Mouse (Mus musculus) layer of hippocampus, adult 9-10 months (tissue): ENCODE measurements at regions not wholly inside any gene's neighbourhood (a gene's known extent, or its start where the extent isn't known, plus 50 kb on each side); places are given as distances from the start of the nearest gene placed in this dataset.

Experiments
- DNase-seq: peaks from one replicate; pipeline ENCODE4 v3.0.0; 2022; ENCODE audit warnings: low spot score

DNA sequence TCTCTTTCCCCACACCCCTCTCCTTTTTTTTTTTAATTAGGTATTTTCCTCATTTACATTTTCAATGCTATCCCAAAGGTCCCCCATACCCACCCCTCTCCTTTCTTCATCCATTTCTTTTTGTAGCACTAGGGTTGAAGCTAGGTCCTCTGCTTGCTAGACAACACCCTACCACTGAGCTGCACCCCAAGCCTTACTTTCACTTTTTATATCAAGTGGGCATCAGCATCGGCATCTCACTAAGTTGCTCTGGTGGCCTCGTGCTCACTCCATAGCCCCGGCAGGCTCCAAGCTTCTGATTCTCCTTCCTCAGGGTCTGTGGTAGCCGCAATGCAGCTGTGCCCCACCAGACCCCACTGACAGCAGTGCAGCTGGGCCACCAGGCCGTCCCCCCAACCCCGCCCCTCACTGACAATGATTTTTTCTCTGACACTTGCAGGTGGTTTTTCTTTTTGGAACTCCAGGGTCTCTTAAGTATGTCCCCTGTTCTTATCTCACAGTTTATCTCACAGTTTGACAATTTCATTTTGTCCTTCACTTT lies 77.5 kb downstream of the Nufip1 start:
- DNase-seq = no peak

DNA sequence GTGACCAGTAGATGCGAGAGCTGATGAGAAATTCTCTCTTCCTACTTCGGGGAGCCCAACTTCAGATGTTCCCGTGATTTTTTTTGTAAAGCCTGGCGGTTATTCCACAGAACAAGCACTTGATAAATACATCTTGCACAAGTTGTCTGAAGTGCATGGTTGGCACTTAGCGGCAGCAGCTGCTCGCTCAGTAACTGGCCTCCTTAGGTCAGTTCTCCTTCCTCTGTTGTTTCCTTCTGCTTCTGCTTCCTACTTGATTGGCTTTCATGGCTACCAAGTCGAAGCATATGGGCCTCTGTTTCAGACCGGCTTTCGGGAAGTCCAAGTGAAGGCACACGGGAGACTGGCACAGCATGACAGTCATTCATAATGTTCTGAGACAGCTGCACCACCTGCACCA lies 84.6 kb downstream of the Nufip1 start:
- DNase-seq = no peak

DNA sequence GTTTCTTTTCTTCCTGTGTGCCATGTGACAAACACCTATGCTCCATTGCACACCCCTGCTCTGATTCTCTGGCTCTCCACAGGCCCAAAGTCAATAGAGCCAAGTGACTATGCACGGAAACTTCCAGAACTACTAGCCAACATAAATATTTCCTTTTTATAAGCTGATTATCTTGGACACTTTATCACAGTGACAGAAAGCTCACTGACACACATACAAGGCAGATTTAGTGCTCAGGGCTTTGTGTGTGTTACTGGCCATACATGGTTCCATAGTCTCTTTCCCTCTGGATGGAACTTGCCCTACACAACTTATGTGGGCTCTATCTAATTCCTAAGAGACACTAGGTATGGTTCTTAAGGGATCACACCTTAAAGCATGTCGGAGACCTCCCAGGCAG lies 86.7 kb downstream of the Nufip1 start:
- DNase-seq = no peak

DNA sequence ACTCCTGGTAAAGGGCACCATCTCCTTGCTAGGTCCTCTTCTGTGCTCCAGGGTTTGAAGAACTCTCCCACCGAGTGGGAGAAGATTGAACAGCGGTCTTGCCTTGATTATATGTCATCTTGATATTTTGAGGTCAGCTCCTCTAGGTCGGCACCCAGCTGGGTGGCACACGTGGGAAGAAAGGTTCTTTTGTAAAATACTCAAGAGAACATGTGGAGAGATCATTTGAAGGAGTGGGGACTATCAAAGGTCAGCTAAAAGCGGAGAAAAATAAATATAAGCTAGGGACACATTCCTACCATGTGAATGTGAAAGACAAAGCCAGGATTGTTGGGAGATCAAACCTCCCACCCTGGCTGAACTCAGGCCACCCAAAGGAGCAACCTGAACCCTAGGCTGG lies 87.7 kb downstream of the Nufip1 start:
- DNase-seq = no peak

DNA sequence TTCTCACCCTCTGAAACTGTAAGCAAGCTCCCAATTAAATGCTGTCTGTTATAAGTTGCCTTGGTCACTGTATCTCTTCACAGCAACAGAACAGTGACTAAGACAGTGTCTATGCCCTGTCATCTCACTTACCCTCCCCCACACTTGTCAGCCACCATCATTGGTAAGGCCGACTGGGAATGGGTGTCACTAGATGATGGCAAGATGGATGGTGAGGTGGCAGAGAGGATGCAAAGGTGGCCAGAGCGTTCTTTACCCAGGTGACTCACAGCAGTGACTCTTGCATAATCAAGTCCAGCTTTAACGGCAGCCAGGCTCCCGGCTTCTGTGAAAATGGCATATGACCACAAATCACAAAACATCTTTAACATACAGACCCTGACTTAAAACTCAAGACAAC lies 91.9 kb downstream of the Nufip1 start:
- no peak for DNase-seq

DNA sequence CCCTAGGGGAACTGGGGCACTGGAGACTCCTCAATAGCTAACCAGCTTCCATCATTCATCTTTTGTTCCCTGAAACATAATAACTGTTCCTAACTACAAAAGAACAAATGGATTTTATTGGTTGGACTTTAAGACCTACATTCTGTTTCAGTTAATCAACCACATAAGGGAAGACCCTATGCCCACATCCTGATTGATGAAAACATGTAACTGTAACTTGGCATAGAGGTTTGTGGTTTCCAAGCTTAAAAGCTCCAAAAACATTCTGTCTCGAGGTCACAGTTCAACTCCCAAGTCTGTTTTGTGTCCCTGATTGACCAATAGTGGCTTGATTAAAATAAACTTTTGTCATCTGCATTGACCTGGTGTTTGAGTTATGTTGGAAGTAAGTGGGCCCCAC lies 92.4 kb downstream of the Nufip1 start:
- DNase-seq = no peak

DNA sequence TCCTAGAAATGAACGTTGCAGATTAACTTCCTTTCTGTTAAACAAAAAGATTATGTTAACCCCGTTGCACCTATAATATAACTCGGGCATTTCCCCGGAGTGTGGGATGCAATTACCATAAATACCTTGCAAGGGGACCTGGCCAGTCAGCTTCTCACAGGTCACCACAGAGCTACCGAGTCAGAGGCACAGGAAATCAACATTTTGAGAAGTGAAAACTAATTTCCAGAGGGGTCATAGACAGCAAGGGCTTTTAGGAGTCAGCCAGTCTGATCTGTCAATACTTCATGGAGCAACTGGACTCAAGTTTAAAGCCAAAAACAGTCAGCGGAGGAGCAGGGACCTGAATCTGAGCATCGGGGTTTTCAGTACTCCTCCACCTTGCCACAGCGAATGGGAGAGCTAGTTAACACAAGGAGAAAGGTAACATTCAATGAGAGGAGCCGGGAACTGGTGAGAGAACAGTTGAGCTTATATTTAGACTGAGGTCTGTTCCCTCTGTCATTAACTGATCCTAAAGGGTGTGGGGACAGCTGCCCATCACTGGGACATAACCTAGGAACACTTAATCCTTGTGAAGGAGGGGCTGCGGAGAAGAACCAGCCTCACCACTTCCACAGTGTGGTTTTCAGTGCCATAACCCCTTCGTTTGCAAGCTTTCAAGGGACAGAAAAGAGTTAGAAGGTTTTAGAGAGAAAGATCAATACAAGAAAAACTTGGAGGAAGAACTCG lies 105.9 kb downstream of the Nufip1 start:
- DNase-seq = no peak

DNA sequence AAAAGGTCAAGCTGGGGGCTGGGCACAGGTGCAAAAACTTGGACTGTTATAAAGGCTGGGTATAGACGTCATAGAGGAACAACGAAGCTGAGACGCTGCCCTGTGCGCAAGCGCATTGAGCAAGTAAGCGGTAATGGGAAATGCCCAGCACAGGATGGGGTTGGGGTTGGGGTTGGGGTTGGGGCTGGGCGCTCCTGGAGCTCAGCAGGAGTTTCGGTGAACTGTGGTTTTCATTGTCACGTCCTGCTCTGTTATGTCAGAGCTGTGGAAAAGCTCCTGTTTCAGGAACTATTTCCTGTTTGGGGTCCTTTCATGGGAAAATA lies 106.4 kb downstream of the Nufip1 start:
- no peak for DNase-seq

DNA sequence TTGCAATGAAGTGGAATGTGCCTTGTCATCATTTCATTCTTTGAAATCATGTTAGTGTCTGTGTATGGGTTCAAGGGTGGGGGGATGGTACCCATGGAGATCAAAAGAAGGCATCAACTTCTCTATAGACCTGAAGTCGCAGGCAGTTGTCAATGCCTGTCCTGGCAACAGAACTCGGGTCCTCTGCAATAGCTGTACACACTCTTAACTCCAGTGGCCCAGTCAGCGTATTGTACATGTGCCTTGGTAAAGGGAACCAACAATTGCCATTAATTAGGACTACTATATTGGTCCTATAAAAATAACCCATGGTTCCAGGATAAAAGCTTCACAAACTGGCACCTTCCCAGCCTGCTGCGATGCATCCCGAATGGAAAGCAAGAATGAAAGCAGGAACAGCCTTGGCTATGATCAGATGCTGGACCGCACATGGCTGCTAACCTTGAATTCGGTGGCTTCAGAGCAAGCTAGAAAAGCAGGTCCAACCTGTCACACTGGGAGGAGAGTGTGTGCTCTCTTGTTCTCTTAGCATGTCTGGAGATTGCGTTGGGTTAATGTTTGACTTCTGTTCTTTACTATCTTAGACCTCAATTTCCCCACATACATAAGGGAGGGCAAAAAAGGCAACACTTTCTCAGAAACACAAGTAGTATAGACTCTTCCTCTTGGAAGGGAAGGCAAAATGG lies 107.0 kb downstream of the Nufip1 start:
- DNase-seq = no peak

DNA sequence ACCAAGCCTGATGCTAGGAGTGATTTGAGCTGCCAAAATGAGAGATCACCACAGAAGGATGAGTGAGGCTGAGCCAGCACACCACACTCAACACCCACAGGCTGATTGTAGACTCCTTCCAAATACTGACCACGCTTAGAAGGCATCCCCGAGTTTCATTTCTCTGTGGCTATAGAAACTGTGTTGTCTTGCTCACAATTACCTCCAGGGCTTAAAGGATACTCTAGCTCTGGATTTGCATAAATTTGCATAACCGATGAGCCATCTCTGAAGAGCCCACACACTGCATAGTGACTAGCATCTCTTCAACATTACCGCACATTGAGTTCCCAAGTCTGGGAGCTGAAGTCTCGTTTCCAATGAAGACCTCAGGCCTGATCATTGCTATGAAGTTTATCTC lies 110.3 kb downstream of the Nufip1 start:
- no peak for DNase-seq

DNA sequence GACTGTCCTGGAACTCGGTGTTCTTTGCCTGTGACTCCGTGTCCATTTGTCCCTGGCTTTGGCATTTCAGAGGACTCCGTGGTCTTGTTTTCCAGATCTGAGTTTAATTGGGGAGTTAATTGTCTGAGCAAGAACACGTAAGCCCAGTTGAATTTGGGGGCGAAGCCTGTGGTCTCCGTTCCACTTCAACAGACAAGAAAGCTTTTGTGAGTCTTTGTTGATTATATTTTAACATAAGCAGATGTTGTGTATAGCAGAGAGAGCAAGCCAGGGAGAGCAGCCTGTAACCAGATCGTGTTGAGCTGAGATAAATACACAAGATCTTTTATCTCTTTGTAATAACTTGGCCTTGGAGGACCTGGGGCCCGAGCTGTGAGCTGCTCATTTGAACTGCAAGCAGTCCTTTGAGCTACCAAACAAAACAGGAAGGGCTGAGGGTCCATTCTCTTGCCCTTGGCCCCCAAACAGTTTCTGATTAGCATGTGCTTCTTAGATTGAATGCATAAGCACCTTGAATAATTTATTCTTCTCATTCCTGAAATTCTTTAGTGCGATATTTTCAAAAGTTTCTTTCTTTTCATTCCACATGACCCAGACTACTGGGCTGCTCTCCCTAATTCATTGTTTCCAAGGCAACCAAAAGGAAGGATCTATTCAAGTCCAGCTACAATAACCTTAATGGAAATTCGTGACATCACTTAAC lies 111.1 kb downstream of the Nufip1 start:
- no peak for DNase-seq

DNA sequence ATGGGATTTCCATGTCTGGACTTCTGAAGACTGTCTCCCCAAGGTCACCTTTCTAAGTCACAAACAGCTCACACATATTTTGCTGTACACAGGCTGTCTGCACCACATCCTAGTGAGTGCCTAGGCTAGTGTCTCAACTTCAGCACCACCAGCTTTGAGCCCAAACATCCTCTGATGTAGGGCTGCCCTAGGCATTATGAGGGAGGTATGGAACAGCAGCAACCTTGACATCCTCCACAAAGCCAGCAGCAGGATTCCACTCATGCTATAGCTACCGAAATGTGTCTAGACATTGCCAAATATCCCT lies 111.6 kb downstream of the Nufip1 start:
- DNase-seq = no peak

DNA sequence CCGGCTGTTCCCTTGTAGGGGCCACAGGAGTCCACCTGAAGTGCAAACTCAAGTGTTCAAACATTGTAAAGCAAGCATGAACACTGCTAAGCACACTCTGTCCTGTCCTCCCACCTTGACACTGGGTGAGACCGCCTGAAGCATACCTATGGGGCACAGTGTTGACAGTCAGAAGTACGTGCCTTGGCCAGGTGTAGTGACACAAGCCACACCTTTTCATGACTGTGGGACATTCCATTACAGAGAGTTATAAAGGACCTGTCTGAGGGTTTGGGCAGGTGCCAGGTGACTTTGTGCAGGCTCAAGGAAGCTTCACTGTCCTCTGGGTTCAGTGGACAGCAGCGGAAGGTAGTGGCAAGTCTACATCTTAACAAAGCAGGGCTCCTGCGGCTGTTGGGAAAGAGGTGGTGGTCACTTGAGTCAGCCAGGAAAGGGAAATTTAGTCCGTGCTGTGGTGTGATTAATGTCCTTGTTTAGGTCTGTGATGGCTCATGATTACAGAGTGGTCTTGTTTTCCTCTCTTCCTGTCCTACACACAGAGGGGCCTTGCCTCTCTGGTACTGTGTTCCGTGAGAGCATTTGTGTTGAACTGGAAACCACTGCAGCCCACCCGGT lies 112.5 kb downstream of the Nufip1 start:
- DNase-seq = no peak

DNA sequence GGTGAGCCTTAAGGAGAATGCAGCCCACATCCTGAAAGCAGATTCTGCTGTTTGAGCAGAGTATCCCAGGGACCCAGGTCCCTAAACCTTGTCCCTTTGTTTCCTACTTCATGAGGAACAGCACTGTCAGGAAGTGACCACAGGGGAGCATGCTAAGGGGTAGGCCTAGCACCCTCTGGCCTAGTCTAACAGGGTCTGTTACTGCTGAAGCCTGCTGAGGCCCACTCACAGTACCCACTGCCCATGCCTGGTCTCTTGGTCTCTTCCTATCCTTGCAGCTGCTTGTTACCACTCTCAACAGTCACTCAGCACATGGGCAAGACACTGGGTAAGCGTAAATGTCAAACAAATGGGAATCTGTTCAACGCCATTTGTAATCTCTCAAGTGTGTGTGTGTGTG lies 113.2 kb downstream of the Nufip1 start:
- DNase-seq = no peak

DNA sequence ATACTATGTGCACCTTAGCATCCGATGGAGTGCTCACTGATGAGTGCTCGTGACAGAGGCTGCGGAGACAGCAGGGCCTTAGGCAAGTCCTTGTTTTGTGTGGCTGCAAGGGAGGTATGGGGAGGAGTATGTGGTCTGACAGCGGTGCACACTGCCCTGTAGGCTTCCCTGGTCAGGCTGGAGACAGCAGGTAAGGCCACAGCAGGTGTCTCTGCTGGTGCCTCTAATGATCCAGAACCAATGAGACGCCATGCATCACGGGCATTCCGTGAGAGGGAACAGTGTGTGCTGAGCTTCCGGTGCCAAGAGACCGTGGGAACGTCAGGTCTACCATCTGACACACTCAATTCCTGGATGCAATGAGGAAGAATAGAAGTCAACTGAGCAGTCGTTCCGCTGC lies 114.8 kb downstream of the Nufip1 start:
- DNase-seq = no peak

DNA sequence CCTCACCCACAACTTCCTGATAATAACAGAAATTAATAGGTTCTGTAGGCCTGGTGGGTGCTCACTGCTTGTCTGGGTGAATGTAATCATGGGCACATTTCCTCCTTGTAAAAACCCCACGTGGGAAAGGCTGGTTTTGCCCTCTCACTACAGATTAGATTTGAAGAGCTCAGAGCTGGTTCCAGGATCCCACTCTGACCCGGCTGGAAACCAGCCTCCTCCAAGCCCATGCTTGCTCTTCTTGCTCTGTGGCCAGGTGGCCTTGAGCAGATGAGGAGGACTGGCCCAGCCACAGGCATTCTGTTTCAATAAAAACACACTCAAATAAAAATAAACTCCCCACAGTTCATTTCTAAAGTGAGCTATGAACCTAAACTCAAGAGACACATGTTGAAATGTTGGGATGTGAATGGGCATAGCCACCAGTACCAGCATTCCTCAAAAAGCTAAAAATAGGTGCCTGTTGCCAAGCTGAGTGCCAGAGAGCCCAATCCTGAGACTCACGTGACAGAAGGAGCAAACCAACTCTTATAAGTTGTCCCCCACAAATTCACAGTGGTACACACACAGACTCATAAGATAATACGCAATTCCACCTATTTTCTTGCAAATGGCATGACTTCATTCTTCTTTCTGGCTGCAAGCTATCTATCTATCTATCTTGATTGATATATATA lies 116.1 kb downstream of the Nufip1 start:
- no peak for DNase-seq

DNA sequence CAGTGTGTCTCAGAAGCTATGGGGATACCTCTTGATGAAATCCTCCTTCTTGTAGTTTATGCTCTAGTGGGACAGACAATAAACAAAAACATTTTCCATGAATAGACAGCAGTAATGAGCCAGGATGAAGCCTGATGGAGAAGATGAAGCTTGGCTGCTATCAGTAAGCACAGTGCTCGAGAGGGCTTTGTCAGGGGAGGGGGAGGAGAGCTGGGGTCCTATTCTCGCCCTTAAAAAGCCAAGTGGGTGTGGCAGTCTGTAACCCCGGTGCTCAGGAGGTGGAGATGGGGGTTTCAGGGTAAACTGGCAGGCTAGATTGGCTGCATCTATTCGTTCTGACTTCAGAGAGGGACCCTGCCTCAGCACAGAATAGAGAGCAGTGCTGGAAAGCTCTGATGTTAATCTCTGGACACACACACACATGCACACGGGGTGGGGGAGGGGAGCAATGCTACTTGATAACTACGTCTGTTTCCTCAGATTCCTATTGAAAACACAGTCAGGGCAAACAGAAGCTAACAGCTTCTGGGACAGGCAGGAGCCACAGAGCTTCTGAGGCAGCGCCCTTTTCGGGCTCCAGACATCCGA lies 118.4 kb downstream of the Nufip1 start:
- DNase-seq = no peak

DNA sequence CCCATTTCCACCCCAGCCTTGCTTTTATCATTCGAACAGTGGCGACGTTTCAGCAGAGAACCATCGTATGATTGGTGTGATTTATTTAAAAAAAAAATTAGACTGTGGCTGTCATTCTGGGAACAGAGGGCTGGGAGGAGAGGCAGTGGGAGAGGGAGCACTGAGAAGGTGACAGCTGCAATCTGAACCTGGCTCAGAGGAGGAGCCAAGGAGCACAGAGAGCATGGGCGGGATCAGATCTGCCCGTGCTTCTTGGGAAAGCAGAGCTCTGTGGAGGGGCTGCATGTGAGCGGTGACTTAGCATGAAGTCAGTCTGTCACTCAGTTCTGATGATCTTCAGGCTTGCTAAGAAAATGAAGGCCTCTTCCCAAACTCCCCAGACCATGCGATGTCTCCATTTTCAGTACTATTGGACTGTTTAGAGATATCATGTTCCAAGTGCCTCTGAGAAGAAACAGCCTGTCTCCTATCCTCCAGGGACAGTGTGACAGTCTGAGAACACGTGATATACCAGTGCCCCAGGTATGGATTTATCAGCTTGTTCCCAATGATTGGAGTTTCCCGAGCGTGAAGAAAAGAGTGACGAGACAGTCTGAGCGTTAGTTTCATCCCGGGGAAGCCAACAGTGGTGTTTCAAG lies 129.3 kb downstream of the Nufip1 start:
- DNase-seq = no peak

DNA sequence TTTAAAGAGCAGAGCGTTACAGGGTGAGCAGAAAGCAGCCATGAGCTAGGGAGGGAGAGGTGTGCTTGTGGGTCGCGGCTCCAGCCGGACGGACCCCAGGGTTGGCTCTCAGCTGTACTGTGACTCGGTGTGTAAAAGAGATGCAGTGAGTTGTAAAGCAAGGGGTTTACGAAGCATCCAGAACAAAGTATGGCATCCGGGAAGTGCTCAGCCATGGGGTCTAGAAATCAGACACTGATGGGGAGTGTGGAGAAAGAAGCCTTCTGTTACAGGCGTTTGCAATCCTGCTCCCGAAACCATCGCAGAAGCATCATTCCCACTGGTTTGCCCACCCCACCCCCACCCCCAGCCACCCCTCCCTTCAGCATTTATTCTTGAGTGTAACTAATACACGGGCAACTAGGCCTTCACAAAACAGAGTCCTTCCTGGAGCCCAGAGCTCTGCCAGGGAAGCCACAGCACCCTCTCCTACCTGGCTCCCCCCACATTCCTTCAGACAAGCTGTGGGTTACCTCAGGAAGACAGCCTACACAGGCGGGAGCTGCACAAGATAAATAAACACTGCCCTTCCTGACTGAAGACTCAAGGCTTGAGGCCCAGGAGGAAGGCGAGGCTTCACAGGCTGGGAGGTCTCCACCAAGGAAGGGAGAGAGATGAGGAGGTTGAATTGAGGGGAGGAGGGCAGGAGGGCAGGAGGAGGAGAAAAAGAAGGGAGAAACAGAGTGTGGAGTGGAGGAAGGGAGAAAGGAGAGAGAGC lies 133.1 kb downstream of the Nufip1 start:
- DNase-seq = no peak

DNA sequence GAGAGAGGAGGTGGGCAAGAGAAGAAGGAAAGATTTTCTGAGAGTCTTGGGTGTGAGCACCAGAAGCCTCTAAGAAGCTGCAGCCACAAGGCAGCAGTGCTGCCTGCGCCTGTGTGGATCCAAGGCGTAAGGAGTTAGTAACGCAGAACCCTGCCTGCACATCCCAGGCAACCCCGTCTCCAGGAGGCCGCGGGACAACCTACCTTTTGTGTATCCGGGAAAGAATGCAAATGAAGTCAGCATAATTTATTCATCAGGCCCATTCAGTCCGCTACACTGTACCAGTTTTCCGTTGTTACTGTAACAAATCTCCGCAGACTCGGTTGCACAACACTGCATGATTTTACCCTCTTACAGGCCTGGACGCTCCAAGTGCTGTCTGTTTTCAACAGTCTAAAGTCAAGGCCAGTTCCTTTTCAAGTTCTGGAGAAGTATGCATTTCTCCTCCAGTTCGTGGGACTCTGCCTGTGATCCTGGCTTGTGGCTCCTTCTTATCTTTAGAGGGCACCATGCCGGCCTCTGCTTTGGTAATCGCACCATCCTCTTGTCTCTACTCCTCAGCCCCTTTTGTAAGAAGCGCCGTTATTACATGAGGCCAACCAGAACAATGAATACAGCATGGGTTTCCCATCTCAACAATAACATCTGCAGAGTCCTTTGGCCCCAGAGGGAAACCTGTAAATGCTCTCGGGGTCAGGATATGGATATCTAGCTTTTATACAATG lies 133.8 kb downstream of the Nufip1 start:
- DNase-seq = no peak
